21 mouse cellular contexts compared by ENCODE assay signal in the genomic region with DNA sequence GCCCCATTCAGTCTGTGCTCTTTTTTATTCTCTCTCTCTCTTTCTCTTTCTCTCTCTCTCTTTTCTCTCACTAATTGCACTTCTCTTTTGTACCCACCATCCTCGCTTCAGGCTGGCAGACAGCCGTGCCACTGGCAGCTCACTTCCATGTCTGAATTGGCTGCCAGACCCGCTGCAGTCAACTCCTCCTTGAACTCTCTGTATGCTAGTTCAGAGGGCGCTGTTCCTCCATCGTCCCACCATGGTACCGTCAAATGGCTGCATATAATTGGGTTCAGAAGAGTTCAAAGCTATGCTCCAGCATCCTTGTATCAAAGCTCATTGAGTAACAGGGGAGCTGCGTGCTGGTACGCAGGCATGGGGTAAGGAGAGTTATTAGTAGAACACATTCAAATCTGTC.
DNase-seq lines count a peak whose midpoint lies in the region; ATAC-seq lines count a peak whose summit lies in the region.
"Had no signal": no experiment of that assay in that cellular context is flagged by ENCODE, and none has a peak within 500 bp of the region (broad histone marks: within the 10 kb centered on the region; RNA-seq: fewer than 3 reads in every experiment).

No protein-coding gene starts in this region.

- no peaks in the 10 kb centered on the region for H3K27me3 ChIP-seq in hindbrain, embryonic 11.5 days (ENCODE audit: control insufficient read depth, insufficient read depth, low read length)
- H3K27me3 ChIP-seq: embryonic facial prominence, embryonic 13.5 days; heart, embryonic 15.5 days; hindbrain, embryonic 15.5 days had no signal

- no peaks in the 10 kb centered on the region for H3K9me3 ChIP-seq in hindbrain, embryonic 11.5 days (ENCODE audit: control insufficient read depth, low read length)
- H3K9me3 ChIP-seq: embryonic facial prominence, embryonic 13.5 days; G1E; heart, embryonic 15.5 days; hindbrain, embryonic 10.5 days; hindbrain, embryonic 15.5 days had no signal

- no peak overlapping the region for H3K4me2 ChIP-seq in hindbrain, embryonic 11.5 days (replicated peaks; ENCODE audit: low read depth, low read length)
- H3K4me2 ChIP-seq: embryonic facial prominence, embryonic 13.5 days; heart, embryonic 11.5 days; heart, embryonic 15.5 days; hindbrain, embryonic 15.5 days had no signal

- H3K27ac ChIP-seq in hindbrain, embryonic 11.5 days (ENCODE audit: low read depth, low read length): no peak overlapping the region
- H3K27ac ChIP-seq: embryonic facial prominence, embryonic 13.5 days; heart, adult 2 months; heart, embryonic 15.5 days; hindbrain, embryonic 10.5 days; hindbrain, embryonic 15.5 days had no signal

- no peaks in the 10 kb centered on the region for H3K36me3 ChIP-seq in hindbrain, embryonic 11.5 days (ENCODE audit: control insufficient read depth, insufficient read depth, low read length)
- H3K36me3 ChIP-seq: embryonic facial prominence, embryonic 13.5 days; G1E; heart, embryonic 15.5 days; hindbrain, embryonic 10.5 days; hindbrain, embryonic 15.5 days had no signal

- intact Hi-C loops in heart, postnatal 14 days (cut with DNase I): loop anchor here (10.0 kb wide), 1 partner anchor 778 kb away; a partner anchor contains a TSS

- no peak for ATAC-seq in hindbrain, embryonic 11.5 days (ENCODE audit: low FRiP score)
- ATAC-seq: CD4-positive, CD25-positive, alpha-beta regulatory T cell, adult 4 months; intestine, embryonic 16.5 days had no signal

- DNase-seq in cerebellum, postnatal 10 days: peak; percentile 45 to 66
- DNase-seq in cerebellum, adult 18-20 months: no peak
- peak; percentile 69 for DNase-seq in heart, adult 11 months
- no peak for DNase-seq in heart, postnatal 14 days
- peak; percentile 20 for DNase-seq in right cerebral cortex, postnatal 4 days
- DNase-seq in right cerebral cortex, postnatal 36 days (ENCODE audit: low spot score in 2 of 2): no peak
- DNase-seq in hindbrain, embryonic 11.5 days (ENCODE audit: low spot score): no peak
- DNase-seq in ovary, postnatal 14 days (ENCODE audit: low spot score): no peak
- DNase-seq: adrenal gland, adult 8-10 months; B cell, adult 2 months; cerebellum, adult 11-12 months; gastrocnemius, postnatal 10 days; heart, adult 2 months had no signal

- H3K9ac ChIP-seq in hindbrain, embryonic 11.5 days (ENCODE audit: low read depth, low read length): no peak overlapping the region
- H3K9ac ChIP-seq: embryonic facial prominence, embryonic 13.5 days; heart, embryonic 15.5 days; hindbrain, embryonic 15.5 days had no signal

- no peaks in the 10 kb centered on the region for H3K4me1 ChIP-seq in hindbrain, embryonic 11.5 days (replicated peaks; ENCODE audit: control insufficient read depth, insufficient read depth, low read length)
- H3K4me1 ChIP-seq: embryonic facial prominence, embryonic 13.5 days; hindbrain, embryonic 10.5 days had no signal

- H3K4me3 ChIP-seq in hindbrain, embryonic 11.5 days (ENCODE audit: low read depth, low read length): no peak overlapping the region
- H3K4me3 ChIP-seq: embryonic facial prominence, embryonic 13.5 days; heart, adult 2 months; heart, embryonic 15.5 days; hindbrain, embryonic 10.5 days; hindbrain, embryonic 15.5 days had no signal

- WGBS in hindbrain, embryonic 11.5 days: 86% methylated on average over 8 of the region's 8 CpGs

Comparison
In these comparisons a context has a peak if more than half of its experiments do, and no peak if none do; other contexts are left out.
1. DNase-seq: peak in cerebellum, postnatal 10 days (2 of 2), heart, adult 11 months (single experiment) and right cerebral cortex, postnatal 4 days (single experiment); none in cerebellum, adult 18-20 months (0 of 2), heart, postnatal 14 days (0 of 2), right cerebral cortex, postnatal 36 days (0 of 2), hindbrain, embryonic 11.5 days (single experiment) and ovary, postnatal 14 days (single experiment).